Mouse (Mus musculus) limb, embryonic 12.5 days (tissue): ENCODE measurements around the gene Pde4c. TPM values are rescaled to one million over a fixed set of nuclear protein-coding genes. Genes with fewer than 3 reads are reported as not detected.

ENCODE experiments used
- ATAC-seq: fragments of 200-750 bp; cut with Nextera tagmentation; 2 replicates; pipeline ENCODE4 v1.8.0; 2017; ENCODE audit warnings: low read depth, moderate TSS enrichment; ENCODE audit not compliant: insufficient number of reproducible peaks, insufficient read depth, low FRiP score, low TSS enrichment
- H3K27ac ChIP-seq: fragments of 300-500 bp; sonication (generic); 2 replicates; pipeline ENCODE4 v1.5.1; 2016; ENCODE audit warnings: mild to moderate bottlenecking, moderate library complexity
- H3K27me3 ChIP-seq: fragments of 300-500 bp; sonication (generic); 2 replicates; pipeline ENCODE4 v1.6.1; 2016; ENCODE audit warnings: mild to moderate bottlenecking, moderate library complexity
- H3K36me3 ChIP-seq: fragments of 300-500 bp; sonication (generic); 2 replicates; pipeline ENCODE4 v1.6.1; 2016; ENCODE audit warnings: mild to moderate bottlenecking, moderate library complexity
- H3K4me1 ChIP-seq: fragments of 300-500 bp; sonication (generic); replicated peaks from 2 replicates; pipeline ENCODE4 v1.6.1; 2016
- H3K4me2 ChIP-seq: fragments of 300-500 bp; sonication (generic); 2 replicates; pipeline ENCODE4 v1.6.1; 2016; ENCODE audit warnings: mild to moderate bottlenecking, moderate library complexity
- H3K4me3 ChIP-seq: fragments of 300-500 bp; sonication (generic); replicated peaks from 2 replicates; pipeline ENCODE4 v1.5.1; 2016; ENCODE audit warnings: mild to moderate bottlenecking
- H3K9ac ChIP-seq: fragments of 300-500 bp; sonication (generic); replicated peaks from 2 replicates; pipeline ENCODE4 v1.6.1; 2016; ENCODE audit warnings: mild to moderate bottlenecking, moderate library complexity
- H3K9me3 ChIP-seq: fragments of 300-500 bp; sonication (generic); 2 replicates; pipeline ENCODE4 v1.6.1; 2016; ENCODE audit warnings: mild to moderate bottlenecking, moderate library complexity
- WGBS: fragments of 180-500 bp; shearing (Covaris S2); methylation state at CpG from one replicate; pipeline ENCODE4 v1.1.7; 2016; 5-methylcytosine and 5-hydroxymethylcytosine counted together
- microRNA-seq: library from miRNA; unstranded; fragments of <30 nt; microRNA quantifications from one replicate; pipeline ENCODE4, GENCODE M21; 2017
- polyA plus RNA-seq: library from polyadenylated mRNA; unstranded; fragments of >200 nt; fragmentation: Nextera tagmentation; extraction: Ambion mirVana; gene quantifications from 2 replicates; pipeline ENCODE4 v1.2.1, GENCODE M21; 2016

Gene Pde4c
- polyA plus RNA-seq, 1 experiment from 2014 or later: 0.33 TPM

DNA sequence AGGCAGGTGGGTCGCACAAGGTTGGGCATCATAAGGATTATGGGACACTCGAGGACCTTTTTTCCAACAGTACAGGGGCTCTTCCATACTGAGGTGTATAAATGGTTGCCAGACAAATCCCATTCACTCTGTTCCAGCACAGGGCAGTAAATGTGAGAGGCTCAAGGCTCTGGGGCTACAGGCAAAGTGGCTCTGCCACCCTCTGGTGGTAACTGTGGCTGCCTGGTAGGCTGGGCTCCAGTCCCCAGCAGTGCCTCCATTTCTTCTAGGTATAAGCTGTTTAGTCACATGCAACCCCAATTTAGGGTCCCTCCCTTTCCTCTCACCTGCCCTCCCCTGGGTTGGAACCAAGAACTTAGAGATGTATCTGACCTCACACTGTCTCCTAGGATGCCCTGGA lies 71.8 kb downstream of the Pde4c start:
- Histone ChIP-seq H3K4me1 (peaks cover 38% of the 10 kb centered on the region), H3K4me2 (no peak overlapping the region), H3K9ac (no peak overlapping the region), H3K27ac (no peak overlapping the region), H3K4me3 (no peak overlapping the region), H3K9me3 (no peaks in the 10 kb centered on the region), H3K36me3 (no peaks in the 10 kb centered on the region), H3K27me3 (peaks cover 40% of the 10 kb centered on the region)
- 78% methylated on average over 2 of the region's 2 CpGs for WGBS
- ATAC-seq: no peak

DNA sequence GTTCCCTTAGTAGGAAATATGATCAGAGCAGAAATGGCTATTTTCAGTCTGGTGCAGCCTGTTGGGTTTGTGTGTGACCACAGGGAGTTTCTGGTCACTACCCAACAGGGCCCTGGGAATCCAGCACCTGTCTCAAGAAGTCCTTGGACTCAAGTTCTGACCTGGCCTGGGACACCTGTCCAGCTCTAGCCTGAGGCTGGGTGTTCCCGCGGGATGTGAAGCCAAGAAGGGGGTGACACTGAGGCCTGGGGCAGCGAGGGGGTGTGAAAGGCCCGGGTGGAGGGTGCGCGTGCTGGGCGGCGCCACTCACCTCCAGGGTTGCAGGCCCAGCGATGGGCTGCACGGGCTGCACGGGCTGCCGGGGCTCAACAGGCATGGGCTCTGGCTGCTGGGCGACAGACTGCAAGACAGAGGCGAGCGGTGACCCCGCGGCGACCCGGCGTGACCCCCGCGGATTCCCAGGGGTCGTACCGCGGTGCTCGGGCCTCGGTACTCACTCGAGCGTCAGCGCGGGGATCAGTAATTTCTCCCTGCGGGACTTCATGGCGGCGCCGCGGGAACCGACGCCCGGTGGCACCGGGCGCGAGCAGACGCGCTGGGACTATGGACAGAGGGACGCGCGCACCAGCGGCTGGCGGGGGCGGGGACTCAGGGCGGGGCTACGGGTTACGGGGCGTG lies 73.0 kb downstream of the Pde4c start:
- no peaks in the 10 kb centered on the region for H3K36me3 ChIP-seq
- WGBS: 2% methylated on average over 54 of the region's 54 CpGs
- no peaks in the 10 kb centered on the region for H3K9me3 ChIP-seq
- H3K9ac ChIP-seq: peak overlapping the region; percentile 57
- H3K4me1 ChIP-seq: peaks cover 27% of the 10 kb centered on the region
- H3K27me3 ChIP-seq: peaks cover 52% of the 10 kb centered on the region
- no peak overlapping the region for H3K27ac ChIP-seq
- peak overlapping the region; percentile 55 for H3K4me3 ChIP-seq
- no peak for ATAC-seq
- H3K4me2 ChIP-seq: peak overlapping the region; percentile 84

DNA sequence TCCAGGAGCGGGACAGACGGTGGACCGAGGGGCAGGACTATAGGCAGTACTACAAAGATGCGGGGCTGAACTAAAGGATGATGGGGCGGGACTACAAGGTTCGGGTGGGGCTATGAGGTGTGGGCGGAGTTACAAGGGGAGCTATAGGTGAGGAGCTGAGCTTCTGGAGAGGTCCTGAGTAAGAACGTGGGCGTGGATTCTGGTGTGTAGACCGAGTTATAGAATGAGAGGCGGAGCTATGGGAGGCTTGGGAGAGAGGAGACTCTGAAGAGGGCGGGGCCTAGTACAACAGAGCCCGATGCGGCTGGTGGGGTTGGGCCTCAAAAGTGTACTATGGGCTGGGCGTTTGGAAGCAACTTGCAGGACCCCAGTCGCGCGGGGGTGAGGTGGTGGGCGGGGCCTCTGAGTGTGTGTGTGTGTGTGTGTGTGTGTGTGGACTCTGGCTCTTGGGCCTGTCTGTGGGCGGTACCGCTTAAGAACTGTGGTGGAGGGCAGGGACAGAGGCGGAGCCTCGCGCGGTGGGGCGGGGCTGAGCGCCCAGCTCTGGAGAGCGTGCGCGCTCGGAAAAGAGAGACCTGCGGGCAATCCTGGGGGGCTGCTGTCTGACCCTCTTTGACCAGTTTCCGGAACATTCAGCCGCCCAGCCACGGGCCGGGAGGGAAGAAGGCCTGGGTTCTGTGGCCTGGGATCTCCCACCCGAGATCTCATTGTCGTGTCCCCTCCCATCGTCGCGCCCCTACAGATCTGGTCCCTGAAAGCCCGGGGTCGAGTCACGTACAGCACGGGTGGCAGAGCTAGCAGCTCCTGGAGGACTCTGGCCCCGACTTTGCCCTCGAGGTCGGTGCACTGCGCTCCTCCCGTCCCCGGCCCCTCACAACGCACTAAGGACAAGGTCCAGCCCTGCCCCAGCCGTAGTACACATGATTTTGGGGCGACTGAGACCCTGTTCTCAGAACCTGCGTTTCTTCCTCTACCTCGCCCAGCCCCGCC lies 73.9 kb downstream of the Pde4c start:
- Histone ChIP-seq H3K36me3 (no peaks in the 10 kb centered on the region), H3K4me1 (peaks cover 22% of the 10 kb centered on the region), H3K27ac (no peak overlapping the region), H3K9me3 (no peaks in the 10 kb centered on the region), H3K4me2 (peak overlapping the region; percentile 84), H3K4me3 (peak overlapping the region; percentile 55), H3K27me3 (peaks cover 60% of the 10 kb centered on the region), H3K9ac (peak overlapping the region; percentile 60)
- peak; percentile 90 for ATAC-seq
- WGBS: under 1% methylated on average over 54 of the region's 57 CpGs

DNA sequence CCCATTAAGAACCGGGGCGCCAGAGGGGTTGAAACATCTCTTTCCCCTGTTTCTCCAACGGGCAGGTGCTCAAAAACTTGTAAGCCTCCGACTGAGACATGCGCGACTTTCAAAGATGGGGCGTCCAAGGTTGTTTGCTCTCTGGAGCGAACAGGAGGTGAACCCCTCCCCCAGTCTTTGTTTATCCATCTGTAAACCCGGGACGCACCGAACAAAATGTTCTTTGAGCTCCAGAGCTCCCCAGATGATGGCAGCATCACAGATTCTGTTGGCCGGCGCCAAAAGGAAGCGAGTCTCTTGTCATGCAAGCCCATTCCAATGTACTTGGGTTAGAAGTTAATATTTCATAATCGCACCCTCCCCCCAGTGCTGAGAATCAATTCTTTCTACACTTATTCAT lies 74.8 kb downstream of the Pde4c start:
- H3K27me3 ChIP-seq: peaks cover 68% of the 10 kb centered on the region
- H3K4me1 ChIP-seq: peaks cover 14% of the 10 kb centered on the region
- no peak overlapping the region for H3K27ac ChIP-seq
- no peaks in the 10 kb centered on the region for H3K9me3 ChIP-seq
- 14% methylated on average over 15 of the region's 15 CpGs for WGBS
- H3K4me3 ChIP-seq: peak overlapping the region; percentile 55
- H3K4me2 ChIP-seq: peak overlapping the region; percentile 84
- H3K36me3 ChIP-seq: no peaks in the 10 kb centered on the region
- H3K9ac ChIP-seq: no peak overlapping the region
- ATAC-seq: no peak

DNA sequence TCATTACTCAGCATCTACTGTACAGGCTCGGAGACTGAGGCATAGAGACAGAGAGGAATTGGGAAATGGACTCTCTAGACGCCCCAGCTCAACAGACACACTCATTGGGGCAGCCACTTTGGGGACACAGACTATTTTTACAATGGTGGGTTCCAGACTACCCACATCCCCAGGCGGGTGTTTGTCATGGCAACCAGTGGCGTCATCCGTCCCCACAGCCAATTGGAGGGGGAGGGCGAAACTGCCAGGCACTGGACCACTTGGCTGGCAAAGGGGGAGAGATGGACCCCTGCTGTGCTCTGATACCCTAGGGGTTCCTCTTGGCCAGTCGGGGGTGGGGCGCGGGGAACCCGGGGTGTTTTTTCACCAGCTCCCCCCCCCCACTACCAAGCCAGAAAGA lies 77.1 kb downstream of the Pde4c start:
- no peak for ATAC-seq
- Histone ChIP-seq H3K9ac (no peak overlapping the region), H3K9me3 (no peaks in the 10 kb centered on the region), H3K4me3 (no peak overlapping the region), H3K4me1 (peaks cover 20% of the 10 kb centered on the region), H3K36me3 (no peaks in the 10 kb centered on the region), H3K27ac (no peak overlapping the region), H3K4me2 (no peak overlapping the region), H3K27me3 (peaks cover 84% of the 10 kb centered on the region)
- 41% methylated on average over 10 of the region's 10 CpGs for WGBS

Small RNA genes lying within 50 kb of the gene (microRNA-seq; reads per million reads assigned to microRNA genes)
- gene Mir7240: not detected

Other genes with a start within 250 kb of the Pde4c start
- 26.8 and 27.3 TPM in 2 replicates for gene Klhl26, start 246.8 kb upstream of the Pde4c start, polyA plus RNA-seq
- 17.5 and 22.1 TPM in 2 replicates for gene Tmem59l, start 236.4 kb upstream of the Pde4c start, polyA plus RNA-seq
- gene Crlf1, start 230.6 kb upstream of the Pde4c start, polyA plus RNA-seq: 82.4 and 105 TPM in 2 replicates
- 142 and 151 TPM in 2 replicates for gene Rex1bd, start 217.0 kb upstream of the Pde4c start, polyA plus RNA-seq
- gene Uba52, start 212.9 kb upstream of the Pde4c start, polyA plus RNA-seq: 882 and 891 TPM in 2 replicates
- gene Fkbp8, start 196.0 kb upstream of the Pde4c start, polyA plus RNA-seq: 280 and 286 TPM in 2 replicates
- 50.3 and 50.7 TPM in 2 replicates for gene Kxd1, start 195.8 kb upstream of the Pde4c start, polyA plus RNA-seq
- gene Ell, start 184.3 kb upstream of the Pde4c start, polyA plus RNA-seq: 18.7 and 21.2 TPM in 2 replicates
- 177 and 180 TPM in 2 replicates for gene Isyna1, start 129.3 kb upstream of the Pde4c start, polyA plus RNA-seq
- gene Ssbp4, start 114.8 kb upstream of the Pde4c start, polyA plus RNA-seq: 137 and 151 TPM in 2 replicates
- gene Lrrc25, start 107.6 kb upstream of the Pde4c start, polyA plus RNA-seq: 0.76 and 1.2 TPM in 2 replicates
- 0.15 TPM in 1 of 2 replicates, not detected in the other for gene Gdf15, start 91.3 kb upstream of the Pde4c start, polyA plus RNA-seq
- 45.7 and 53.9 TPM in 2 replicates for gene Pgpep1, start 63.3 kb upstream of the Pde4c start, polyA plus RNA-seq
- 335 and 339 TPM in 2 replicates for gene Lsm4, start 50.5 kb upstream of the Pde4c start, polyA plus RNA-seq
- 117 and 121 TPM in 2 replicates for gene Jund, start 24.8 kb upstream of the Pde4c start, polyA plus RNA-seq
- gene Iqcn, start 20.3 kb upstream of the Pde4c start, polyA plus RNA-seq: not detected in 2 replicates
- gene Gm3336, start 5.2 kb upstream of the Pde4c start, polyA plus RNA-seq: not detected in 2 replicates
- 13.7 and 13.8 TPM in 2 replicates for gene Rab3a, start 31.0 kb downstream of the Pde4c start, polyA plus RNA-seq
- gene Mpv17l2, start 37.2 kb downstream of the Pde4c start, polyA plus RNA-seq: 25.8 and 29.0 TPM in 2 replicates
- gene Pik3r2, start 53.0 kb downstream of the Pde4c start, polyA plus RNA-seq: 80.2 and 80.6 TPM in 2 replicates
- gene Mast3, start 81.3 kb downstream of the Pde4c start, polyA plus RNA-seq: 13.2 and 14.5 TPM in 2 replicates
- not detected in 2 replicates for gene Il12rb1, start 84.7 kb downstream of the Pde4c start, polyA plus RNA-seq
- gene Arrdc2, start 116.0 kb downstream of the Pde4c start, polyA plus RNA-seq: 5.3 and 6.4 TPM in 2 replicates
- gene Kcnn1, start 139.5 kb downstream of the Pde4c start, polyA plus RNA-seq: 4.3 and 6.0 TPM in 2 replicates
- gene Ccdc124, start 150.2 kb downstream of the Pde4c start, polyA plus RNA-seq: 119 and 127 TPM in 2 replicates
- 0.15 and 0.29 TPM in 2 replicates for gene Slc5a5, start 169.0 kb downstream of the Pde4c start, polyA plus RNA-seq
- 3,693 and 3,808 TPM in 2 replicates for gene Rpl18a, start 173.7 kb downstream of the Pde4c start, polyA plus RNA-seq
- gene Map1s, start 182.2 kb downstream of the Pde4c start, polyA plus RNA-seq: 54.0 and 57.7 TPM in 2 replicates